Mouse (Mus musculus): Measurements from ENCODE around the gene Zfp536.

Gene Zfp536

DNA sequence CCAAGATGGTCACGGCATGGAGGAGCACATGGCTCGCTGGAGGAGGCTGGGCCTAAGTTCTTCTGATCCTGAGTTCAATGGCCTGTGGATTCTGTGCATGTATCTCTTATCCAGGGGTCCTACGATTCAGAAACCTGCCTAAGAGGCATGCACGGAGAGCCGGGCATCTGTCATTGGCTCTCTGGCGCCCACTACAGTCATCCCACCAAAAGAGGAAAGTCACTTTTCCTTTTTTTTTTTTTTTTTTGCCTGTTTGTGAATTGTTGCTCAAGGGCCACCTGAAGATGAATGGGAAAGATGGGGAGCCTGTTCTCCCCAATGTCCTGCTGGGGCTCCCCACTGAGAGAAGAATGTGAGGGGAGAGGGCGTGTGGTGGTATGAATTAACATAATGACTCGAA lies 301.7 kb downstream of the Zfp536 start:
- no peak for DNase-seq (ENCODE audit: low read depth, low spot score)

DNA sequence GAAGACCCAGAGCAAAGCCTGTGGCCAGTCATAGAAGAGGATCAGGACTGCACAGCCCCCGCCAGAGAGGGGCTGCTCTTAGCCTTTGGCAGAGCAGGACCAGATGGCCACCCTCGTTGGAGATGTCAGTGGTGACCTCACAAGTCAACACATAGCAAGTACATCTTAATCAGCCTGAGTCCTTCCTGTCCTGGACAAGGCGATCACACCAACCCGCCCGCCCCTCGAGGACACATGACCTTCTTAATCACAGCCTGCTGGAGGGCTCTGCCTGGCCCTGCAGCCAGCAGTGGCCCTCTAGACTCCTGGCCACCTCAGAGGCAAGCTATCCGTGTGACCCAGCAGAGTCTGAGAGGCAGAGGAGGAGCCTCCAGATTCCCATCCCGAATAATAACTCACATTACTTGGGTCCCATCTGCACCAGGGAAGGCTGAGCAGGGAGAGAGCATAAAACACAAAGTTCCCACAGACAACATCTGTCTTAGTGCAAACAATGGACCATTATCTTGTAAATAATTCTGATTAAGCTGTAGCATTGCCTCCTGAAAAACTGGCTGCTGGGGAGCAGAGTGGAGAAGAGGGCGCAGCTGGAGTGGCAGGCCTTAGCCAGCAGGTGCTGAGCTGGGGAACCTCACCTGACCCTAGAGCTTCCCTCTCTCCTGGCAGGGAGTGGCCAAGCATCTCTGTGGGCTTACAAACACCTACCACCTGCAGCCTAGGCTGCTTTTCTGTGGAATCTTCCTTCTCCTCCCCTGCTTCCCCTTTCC lies 306.8 kb downstream of the Zfp536 start:
- no peak for DNase-seq (ENCODE audit: low read depth, low spot score)

DNA sequence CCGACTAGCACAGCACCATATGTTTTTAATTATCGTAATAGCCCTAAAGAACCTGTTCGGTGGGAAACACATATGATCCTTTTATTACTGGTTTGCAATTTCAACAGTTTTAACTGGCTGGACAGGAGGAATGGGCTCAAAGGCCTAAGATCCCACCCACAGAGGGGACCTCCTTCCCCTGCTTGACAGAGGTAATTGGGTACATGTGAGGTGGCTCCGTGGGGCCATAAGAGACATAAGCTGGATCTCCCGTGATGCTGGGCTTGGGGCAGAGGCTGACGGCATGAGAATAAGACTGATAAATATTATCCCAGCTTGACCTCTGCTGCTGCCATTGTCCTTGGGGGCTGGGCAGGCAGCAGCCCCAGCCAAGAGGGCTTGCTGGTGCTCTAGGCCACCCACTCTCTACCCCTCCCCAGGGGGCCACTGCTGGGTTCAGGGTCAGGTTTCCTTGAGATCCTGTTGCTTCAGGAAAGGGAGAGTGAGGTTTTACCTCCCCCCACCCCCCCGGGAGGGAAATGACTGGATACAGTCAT lies 309.2 kb downstream of the Zfp536 start:
- no peak for DNase-seq (ENCODE audit: low read depth, low spot score)

DNA sequence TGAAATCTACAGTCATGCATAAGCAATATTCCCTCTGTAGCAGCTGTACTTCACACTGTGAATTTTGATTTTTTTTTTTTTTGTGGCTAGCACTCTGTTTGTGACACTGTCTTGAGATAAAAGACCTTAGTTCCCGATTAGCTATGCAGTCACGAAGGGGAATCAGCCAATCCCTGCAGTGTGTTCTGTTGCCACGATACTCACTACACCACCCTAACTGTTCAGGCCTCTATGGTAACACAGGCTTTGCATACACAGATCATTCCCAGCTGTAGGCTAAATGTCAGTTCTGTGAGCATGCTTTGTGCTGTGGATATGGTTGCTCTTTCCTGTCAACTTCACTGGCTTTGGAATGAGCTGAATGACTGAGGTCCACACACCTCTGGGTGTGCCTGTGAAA lies 325.9 kb downstream of the Zfp536 start:
- no peak for DNase-seq (ENCODE audit: low read depth, low spot score)

DNA sequence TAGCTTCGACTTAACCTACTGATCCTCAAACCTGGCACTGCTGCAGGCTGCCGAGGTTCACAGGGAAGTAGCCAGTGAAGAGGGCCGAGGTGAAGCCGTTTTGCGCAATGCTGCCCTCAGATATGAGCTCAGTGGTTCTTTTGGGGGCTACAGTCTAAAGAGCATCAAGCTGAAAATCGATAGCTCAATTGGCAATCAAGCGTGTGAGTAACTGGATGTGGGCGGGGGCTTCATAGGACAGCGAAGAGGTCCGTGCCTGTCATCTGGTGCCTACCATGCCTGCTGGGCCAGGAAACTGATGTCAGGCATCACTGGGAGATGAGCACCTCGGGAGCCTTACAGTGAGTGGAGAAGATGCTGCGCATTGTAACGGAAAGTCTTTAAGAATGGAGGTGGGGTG lies 333.5 kb downstream of the Zfp536 start:
- no peak for DNase-seq (ENCODE audit: low read depth, low spot score)

DNA sequence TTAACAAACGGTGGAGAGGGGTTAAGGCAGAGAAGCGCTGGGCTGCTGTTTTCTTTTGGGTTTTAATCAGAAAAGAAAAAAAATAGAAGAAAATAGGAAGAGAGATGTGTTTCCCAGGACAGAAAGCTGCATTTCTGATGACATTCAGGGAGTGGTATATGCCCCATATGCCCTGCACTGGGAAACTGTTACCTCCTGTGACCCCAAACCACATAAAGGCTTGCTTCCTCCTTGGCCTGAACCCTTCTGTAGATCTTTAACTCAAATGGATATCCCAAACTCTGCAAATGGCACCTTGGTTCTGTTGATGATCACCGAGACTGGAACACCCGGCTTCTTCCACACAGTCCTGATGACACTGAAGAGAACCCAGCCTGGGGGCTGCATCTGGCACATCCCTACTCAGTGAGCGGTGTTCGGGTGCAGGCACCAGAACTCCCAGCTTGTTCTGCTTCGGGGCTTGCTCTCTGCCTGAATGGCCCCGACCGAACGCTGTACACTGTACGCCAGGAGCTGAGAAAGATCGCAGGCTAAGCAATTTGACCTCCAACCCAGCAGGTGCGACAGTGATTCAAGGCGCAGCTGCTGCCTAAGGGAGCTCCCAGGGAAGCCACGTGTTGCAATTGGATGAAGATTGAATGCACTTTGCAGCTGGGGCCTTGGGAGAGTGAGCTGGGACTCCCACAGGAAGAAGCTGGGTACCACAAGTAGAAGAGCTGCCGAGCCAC lies 334.2 kb downstream of the Zfp536 start:
- DNase-seq (ENCODE audit: low read depth, low spot score), result no peak

DNA sequence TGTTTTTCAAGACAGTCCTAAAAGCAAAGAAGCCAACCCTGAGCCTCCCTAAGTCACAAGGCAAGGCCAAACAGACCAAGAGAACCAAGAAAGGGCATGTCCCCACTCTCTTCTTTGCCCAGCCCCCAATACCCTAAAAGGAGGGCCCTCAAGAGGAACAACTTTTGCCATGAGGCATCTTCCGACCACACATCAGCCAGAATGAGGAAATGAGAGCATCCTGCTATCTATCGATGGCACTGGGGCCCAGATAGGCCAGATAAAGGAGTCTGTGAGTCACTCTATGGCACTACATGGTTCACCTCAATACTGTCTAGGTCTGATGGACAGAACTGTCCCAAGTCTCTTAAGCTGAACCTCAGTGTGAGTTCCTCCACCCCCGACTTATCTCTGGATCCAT lies 335.6 kb downstream of the Zfp536 start:
- DNase-seq (ENCODE audit: low read depth, low spot score), result no peak

DNA sequence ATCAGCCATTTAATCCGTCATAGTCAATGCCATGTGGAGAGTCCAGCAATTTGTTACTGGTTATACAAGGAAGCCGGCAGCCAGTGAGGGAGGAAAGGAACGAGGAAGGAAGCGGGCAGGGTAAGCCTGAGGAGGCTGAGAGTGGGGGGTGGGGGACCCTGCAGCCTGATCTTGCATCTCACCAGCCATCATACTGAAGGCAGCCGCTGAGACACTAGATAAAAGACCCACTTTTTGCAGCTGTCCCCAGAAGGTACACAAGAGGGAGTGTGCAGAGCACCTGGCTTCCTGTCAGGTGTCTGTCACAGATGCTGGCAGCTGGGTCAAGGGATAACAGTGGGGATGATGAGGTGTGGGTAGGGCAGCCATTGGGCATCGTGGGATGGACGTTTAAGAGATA lies 340.3 kb downstream of the Zfp536 start:
- no peak for DNase-seq (ENCODE audit: low read depth, low spot score)

DNA sequence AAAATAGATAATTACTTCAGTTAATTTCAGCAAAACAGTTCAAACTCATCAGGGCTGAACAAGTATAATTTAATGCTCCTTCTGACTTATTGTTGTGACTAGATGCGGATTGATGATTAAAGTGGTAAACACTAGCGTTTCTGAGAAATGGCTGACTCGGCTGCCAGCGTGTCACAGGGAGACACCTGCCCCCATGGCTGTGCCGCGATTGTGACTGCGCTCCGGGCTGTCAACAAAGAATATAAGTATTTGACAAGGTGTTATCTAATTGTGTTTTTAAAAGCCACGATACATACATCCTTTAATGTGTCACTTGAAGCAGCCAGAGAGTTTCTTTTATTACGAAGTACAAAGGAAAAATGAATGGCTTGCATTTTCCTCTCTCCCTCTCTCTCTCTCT lies 342.0 kb downstream of the Zfp536 start:
- no peak for DNase-seq (ENCODE audit: low read depth, low spot score)

DNA sequence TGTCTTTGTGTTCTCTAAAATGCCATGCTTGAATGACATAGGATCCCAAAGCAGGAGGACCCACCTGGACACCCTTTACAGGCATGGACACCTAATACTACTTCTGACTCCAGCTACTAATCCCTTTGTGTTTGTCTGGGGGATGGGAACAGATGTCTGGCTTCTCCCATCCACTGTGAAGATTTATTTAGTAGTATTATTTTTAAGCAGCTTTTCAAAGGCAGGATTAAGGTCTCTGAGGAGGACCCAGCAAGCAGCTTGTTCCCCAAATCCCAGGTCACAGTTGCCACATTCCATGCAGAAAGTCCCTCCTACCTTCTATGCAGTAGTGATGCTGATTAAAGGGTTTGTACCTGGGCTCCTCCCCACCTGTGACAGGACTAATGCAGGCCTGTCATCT lies 347.4 kb downstream of the Zfp536 start:
- DNase-seq (ENCODE audit: low read depth, low spot score), result no peak

DNA sequence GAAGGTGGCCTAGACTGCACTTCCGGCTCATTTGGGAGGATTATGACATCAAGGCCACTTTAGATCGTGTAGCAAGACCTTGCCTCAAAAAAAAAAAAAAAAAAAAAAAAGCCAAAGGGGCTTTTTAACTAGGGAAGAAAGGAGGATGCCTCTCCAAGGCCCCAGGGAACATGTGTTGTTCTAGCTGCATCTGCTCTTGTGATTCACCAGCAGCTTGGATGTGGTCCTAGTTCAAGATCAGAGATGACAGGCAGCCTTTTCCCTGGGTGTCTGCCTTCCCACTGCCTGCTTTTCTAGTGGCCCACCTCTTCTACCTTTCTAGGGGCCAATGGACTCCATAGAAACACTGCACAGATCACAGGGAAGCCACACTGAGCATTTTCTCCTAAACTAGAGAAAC lies 350.5 kb downstream of the Zfp536 start:
- no peak for DNase-seq (ENCODE audit: low read depth, low spot score)

Measured in brain, embryonic 18.5 days (tissue).